Mouse (Mus musculus) MEL (cell line): ENCODE measurements around the gene Nt5dc3. TPM values are rescaled to one million over a fixed set of nuclear protein-coding genes. Genes with fewer than 3 reads are reported as not detected.

Source experiments
- DNase-seq: peaks from one replicate; pipeline ENCODE4 v3.0.0; 2011; ENCODE audit warnings: low read depth, low spot score
- H3K27ac ChIP-seq: 2 replicates; pipeline ENCODE4 v1.5.1; 2012; ENCODE audit warnings: low read depth, mild to moderate bottlenecking, control low read depth, low read length, moderate library complexity; ENCODE audit not compliant: control insufficient read depth
- H3K27me3 ChIP-seq, 2 experiments: fragments of 150-350 bp in 1 of 2; sonication (generic) in 1 of 2; 2 replicates each; pipeline ENCODE4 v1.6.1; 2012; ENCODE audit warnings: low read length in 2 of 2, mild to moderate bottlenecking in 2 of 2, improper control_type of control experiment in 1 of 2, moderate library complexity in 1 of 2; ENCODE audit not compliant: insufficient read depth in 2 of 2, control insufficient read depth in 1 of 2
- H3K36me3 ChIP-seq, 2 experiments: 2 replicates each; pipeline ENCODE4 v1.6.1; 2012 to 2014; ENCODE audit warnings: low read length in 2 of 2, improper control_type of control experiment in 1 of 2, inconsistent platforms in 1 of 2, mild to moderate bottlenecking in 1 of 2; ENCODE audit not compliant: insufficient read depth in 2 of 2, control insufficient read depth in 1 of 2
- H3K4me1 ChIP-seq, 2 experiments: fragments of 150-350 bp in 1 of 2; sonication (generic) in 1 of 2; 2 replicates each; pipeline ENCODE4 v1.6.1; 2012; ENCODE audit warnings: low read length in 2 of 2, improper control_type of control experiment in 1 of 2, mild to moderate bottlenecking in 1 of 2; ENCODE audit not compliant: insufficient read depth in 2 of 2, control insufficient read depth in 1 of 2
- H3K4me3 ChIP-seq, 2 experiments: fragments of 150-350 bp in 1 of 2; sonication (generic) in 1 of 2; 2 replicates each; pipeline ENCODE4 v1.5.1; 2012; ENCODE audit warnings: low read depth in 2 of 2, low read length in 2 of 2, mild to moderate bottlenecking in 2 of 2, moderate library complexity in 2 of 2, control low read depth in 1 of 2, improper control_type of control experiment in 1 of 2; ENCODE audit not compliant: control insufficient read depth in 1 of 2, insufficient read depth in 1 of 2
- H3K79me2 ChIP-seq: 2 replicates; pipeline ENCODE4 v1.6.1; 2012; ENCODE audit warnings: mild to moderate bottlenecking, low read length, moderate library complexity; ENCODE audit not compliant: control insufficient read depth, poor library complexity, insufficient read depth
- H3K9ac ChIP-seq: 2 replicates; pipeline ENCODE4 v1.6.1; 2012; ENCODE audit warnings: low read depth, mild to moderate bottlenecking, control low read depth, low read length, moderate library complexity; ENCODE audit not compliant: control insufficient read depth, poor library complexity, severe bottlenecking
- H3K9me3 ChIP-seq: fragments of 150-350 bp; sonication (generic); replicated peaks from 2 replicates; pipeline ENCODE4 v1.6.1; 2012; ENCODE audit warnings: mild to moderate bottlenecking, low read length, improper control_type of control experiment, moderate library complexity; ENCODE audit not compliant: insufficient read depth
- CHD1 ChIP-seq: IDR thresholded peaks from 2 replicates; pipeline ENCODE4 v1.6.1; 2012; ENCODE audit warnings: low read depth, mild to moderate bottlenecking, inconsistent platforms, low read length, improper control_type of control experiment
- EP300 ChIP-seq, 2 experiments: IDR thresholded peaks; 2 replicates each; pipeline ENCODE4 v1.6.1; 2011; ENCODE audit warnings: improper control_type of control experiment in 2 of 2, low read length in 2 of 2, low read depth in 1 of 2, mild to moderate bottlenecking in 1 of 2
- GABPA ChIP-seq: IDR thresholded peaks from 2 replicates; pipeline ENCODE4 v1.6.1; 2012; ENCODE audit warnings: low read depth, mild to moderate bottlenecking, inconsistent platforms, low read length, improper control_type of control experiment, moderate library complexity
- MAX ChIP-seq: IDR thresholded peaks from 2 replicates; pipeline ENCODE4 v1.6.1; 2011; ENCODE audit warnings: low read length, improper control_type of control experiment
- MXI1 ChIP-seq: IDR thresholded peaks from 2 replicates; pipeline ENCODE4 v1.6.1; 2011; ENCODE audit warnings: mild to moderate bottlenecking, low read depth, low read length, improper control_type of control experiment
- MYB ChIP-seq: IDR thresholded peaks from 2 replicates; pipeline ENCODE4 v1.6.1; 2011; ENCODE audit warnings: mild to moderate bottlenecking, low read depth, low read length, improper control_type of control experiment
- NELFE ChIP-seq: IDR thresholded peaks from 2 replicates; pipeline ENCODE4 v1.6.1; 2011; ENCODE audit warnings: low read depth, low read length, improper control_type of control experiment
- NRF1 ChIP-seq: IDR thresholded peaks from 2 replicates; pipeline ENCODE4 v1.6.1; 2014; ENCODE audit warnings: low read depth, mild to moderate bottlenecking, inconsistent platforms, low read length, improper control_type of control experiment, moderate library complexity; ENCODE audit not compliant: poor library complexity, insufficient read depth, severe bottlenecking
- POLR2A ChIP-seq, 2 experiments: IDR thresholded peaks; 2 replicates each; pipeline ENCODE4 v1.6.1; 2011 to 2012; ENCODE audit warnings: low read length in 2 of 2, mild to moderate bottlenecking in 2 of 2, control low read depth in 1 of 2, improper control_type of control experiment in 1 of 2, low read depth in 1 of 2, moderate library complexity in 1 of 2; ENCODE audit not compliant: control insufficient read depth in 1 of 2, insufficient read depth in 1 of 2, poor library complexity in 1 of 2
- POLR2AphosphoS5 ChIP-seq: IDR thresholded peaks from 2 replicates; pipeline ENCODE4 v1.6.1; 2012; ENCODE audit warnings: low read depth, borderline replicate concordance, mild to moderate bottlenecking, inconsistent platforms, low read length, moderate library complexity, mixed read lengths
- RAD21 ChIP-seq: IDR thresholded peaks from 2 replicates; pipeline ENCODE4 v1.6.1; 2011; ENCODE audit warnings: mild to moderate bottlenecking, low read depth, low read length, improper control_type of control experiment
- RCOR1 ChIP-seq: IDR thresholded peaks from 2 replicates; pipeline ENCODE4 v1.6.1; 2012; ENCODE audit warnings: low read depth, mild to moderate bottlenecking, inconsistent platforms, low read length, improper control_type of control experiment
- TCF12 ChIP-seq: IDR thresholded peaks from 2 replicates; pipeline ENCODE4 v1.6.1; 2014; ENCODE audit warnings: low read depth, mild to moderate bottlenecking, inconsistent platforms, low read length, improper control_type of control experiment, moderate library complexity
- UBTF ChIP-seq: IDR thresholded peaks from 2 replicates; pipeline ENCODE4 v1.6.1; 2012; ENCODE audit warnings: low read depth, mild to moderate bottlenecking, inconsistent platforms, low read length, improper control_type of control experiment, moderate library complexity, borderline replicate concordance; ENCODE audit not compliant: insufficient read depth
- USF1 ChIP-seq: IDR thresholded peaks from 2 replicates; pipeline ENCODE4 v1.6.1; 2014; ENCODE audit warnings: low read depth, mild to moderate bottlenecking, inconsistent platforms, low read length, improper control_type of control experiment, moderate library complexity
- ZC3H11A ChIP-seq: IDR thresholded peaks from 2 replicates; pipeline ENCODE4 v1.6.1; 2012; ENCODE audit warnings: low read depth, mild to moderate bottlenecking, inconsistent platforms, low read length, improper control_type of control experiment
- ZMIZ1 ChIP-seq: IDR thresholded peaks from 2 replicates; pipeline ENCODE4 v1.6.1; 2012; ENCODE audit warnings: low read depth, mild to moderate bottlenecking, inconsistent platforms, low read length, improper control_type of control experiment, moderate library complexity
- polyA plus RNA-seq, 2 experiments: library from polyadenylated mRNA; stranded (reverse) in 1 of 2; unstranded in 1 of 2; fragments of >175 nt in 1 of 2; fragments of >200 nt in 1 of 2; gene quantifications; 2 replicates each; pipeline versions ENCODE4 v1.2.1 to v1.2.4; 2012; ENCODE audit warnings: low replicate concordance in 2 of 2, low read depth in 1 of 2; ENCODE audit not compliant: insufficient read length in 2 of 2, insufficient read depth in 1 of 2, missing spikeins in 1 of 2
- total RNA-seq: library from RNA; depleted of rRNA; stranded (reverse); fragments of 300-350 nt; gene quantifications from 2 replicates; pipeline ENCODE4 v1.2.3, GENCODE M21; 2012

Gene Nt5dc3
- total and polyA plus RNA-seq, 3 experiments: 9.7 to 15.6 TPM; not detected in 1

DNA sequence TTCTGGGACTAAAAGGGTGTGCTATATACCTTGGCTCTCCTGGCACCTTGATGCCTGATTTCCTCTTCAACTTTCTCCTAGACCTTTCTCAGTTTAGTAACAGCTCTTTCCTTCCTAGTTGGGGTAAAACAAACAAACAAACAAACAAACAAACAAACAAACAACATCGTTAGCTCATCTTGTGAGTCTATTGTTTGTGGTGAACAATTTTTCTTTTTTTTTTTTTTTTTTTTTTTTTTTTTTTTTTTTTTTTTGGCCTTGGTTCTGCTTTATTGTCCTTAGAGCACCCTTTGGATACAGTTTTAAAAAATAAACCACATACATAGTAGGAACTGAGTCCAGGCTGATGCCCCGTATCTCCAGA, 47.3 kb upstream of the Nt5dc3 start:
- Histone ChIP-seq H3K9me3 (no peaks in the 10 kb centered on the region), H3K27ac (no peak overlapping the region), H3K36me3 (peaks cover 0 to 3% of the 10 kb centered on the region in 2 experiments; a peak in 1 of 4 replicates), H3K4me1 (peaks cover 0 to 6% of the 10 kb centered on the region in 2 experiments; a peak in 2 of 4 replicates), H3K9ac (no peak overlapping the region), H3K79me2 (no peaks in the 10 kb centered on the region; the same call in 1 of the 2 replicates), H3K27me3 (no peaks in the 10 kb centered on the region), H3K4me3 (no peak overlapping the region)
- no peak for TF ChIP-seq MXI1
- no peak for TF ChIP-seq NRF1
- TF ChIP-seq POLR2A (IDR thresholded peaks at IDR 0.05; ENCODE audit: control insufficient read depth in 1 of 2, insufficient read depth in 1 of 2, low read depth in 1 of 2, low read length in 2 of 2, poor library complexity in 1 of 2): no peak
- TF ChIP-seq EP300 (IDR thresholded peaks at IDR 0.05; ENCODE audit: low read depth in 1 of 2, low read length in 2 of 2): no peak
- TF ChIP-seq TCF12: no peak
- no peak for TF ChIP-seq RCOR1
- TF ChIP-seq ZMIZ1: no peak
- no peak for TF ChIP-seq NELFE
- no peak for TF ChIP-seq GABPA
- TF ChIP-seq RAD21: no peak
- TF ChIP-seq ZC3H11A: no peak
- TF ChIP-seq POLR2AphosphoS5: no peak
- TF ChIP-seq UBTF: no peak
- no peak for DNase-seq

DNA sequence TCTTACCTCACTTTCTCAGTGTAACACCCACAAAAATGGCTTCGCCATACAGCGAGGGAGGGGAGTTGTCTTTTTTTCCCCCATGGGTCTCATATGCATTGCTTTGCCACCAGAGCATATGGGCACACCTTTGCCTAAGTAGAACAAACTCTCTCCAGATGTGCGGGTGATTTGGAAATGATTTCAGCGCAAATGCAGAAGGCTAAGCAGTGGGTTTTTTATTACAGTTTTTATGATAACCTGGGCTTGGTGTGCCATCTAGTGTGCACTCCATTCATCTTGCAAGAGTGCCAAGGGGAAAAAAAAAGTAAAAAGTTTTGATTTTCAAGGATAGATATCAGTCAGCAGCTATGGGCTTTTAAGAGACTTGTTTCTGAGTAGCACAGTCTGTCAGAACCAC, 43.8 kb upstream of the Nt5dc3 start:
- TF ChIP-seq CHD1 (no peak), ZMIZ1 (no peak), MYB (no peak), POLR2A (IDR thresholded peaks at IDR 0.05; ENCODE audit: control insufficient read depth in 1 of 2, insufficient read depth in 1 of 2, low read depth in 1 of 2, low read length in 2 of 2, poor library complexity in 1 of 2) (no peak), MAX (no peak), USF1 (no peak), MXI1 (no peak), NELFE (no peak)
- no peak overlapping the region for H3K27ac ChIP-seq

More for the DNA sequence above, 43.8 kb upstream of the Nt5dc3 start:
- H3K36me3 ChIP-seq: no peaks in the 10 kb centered on the region
- no peaks in the 10 kb centered on the region for H3K79me2 ChIP-seq
- DNase-seq: no peak
- no peaks in the 10 kb centered on the region for H3K27me3 ChIP-seq
- H3K4me1 ChIP-seq: no peaks in the 10 kb centered on the region
- no peak overlapping the region for H3K9ac ChIP-seq
- H3K9me3 ChIP-seq: no peaks in the 10 kb centered on the region
- H3K4me3 ChIP-seq: no peak overlapping the region
